Mouse (Mus musculus) brain, embryonic 14.5 days (tissue): ENCODE measurements around the gene Inip. TPM values are rescaled to one million over a fixed set of nuclear protein-coding genes. Genes with fewer than 3 reads are reported as not detected.

Experiments used
- DNase-seq: peaks from one replicate; pipeline ENCODE4 v3.0.0-alpha.2; 2011; ENCODE audit warnings: low read depth
- CTCF ChIP-seq: fragments of 200-500 bp; IDR thresholded peaks from 2 replicates; pipeline ENCODE4 v1.5.1; 2012; ENCODE audit warnings: inconsistent platforms, mild to moderate bottlenecking, moderate library complexity, borderline replicate concordance; ENCODE audit not compliant: insufficient read depth, insufficient read length; ENCODE audit errors: extremely low read depth
- POLR2A ChIP-seq: fragments of 200-500 bp; IDR thresholded peaks from 2 replicates; pipeline ENCODE4 v1.6.1; 2012; ENCODE audit warnings: mild to moderate bottlenecking, inconsistent platforms, borderline replicate concordance; ENCODE audit not compliant: poor library complexity, insufficient read depth, insufficient read length, severe bottlenecking; ENCODE audit errors: extremely low read depth
- polyA plus RNA-seq: library from polyadenylated mRNA; depleted of rRNA; stranded (reverse); fragments of >200 nt; gene quantifications from 2 replicates; pipeline ENCODE4 v1.2.3, GENCODE M21; 2012; rRNA removed

Inip gene
- polyA plus RNA-seq, 1 experiment: 32.8 TPM

DNA sequence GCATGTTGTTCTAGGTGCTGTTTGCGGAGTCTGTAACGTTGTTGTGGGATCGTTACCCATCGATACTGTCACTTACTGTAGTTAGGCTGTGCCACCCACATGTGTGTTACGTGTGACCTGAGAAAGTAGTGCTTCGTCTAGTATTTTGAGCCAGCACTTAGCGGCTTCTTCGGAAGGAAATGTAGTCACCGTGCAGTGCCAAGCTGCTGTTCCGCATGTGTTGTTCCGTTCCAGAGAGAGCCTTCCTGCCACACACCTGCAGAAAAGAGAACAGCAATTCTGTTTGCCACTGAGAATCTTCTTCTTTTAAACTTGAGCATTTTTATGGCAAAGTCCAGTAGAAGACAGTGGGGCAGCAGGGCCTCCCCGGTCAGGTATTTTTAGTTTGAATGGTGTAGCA is 74.9 kb downstream of the Inip start:
- TF ChIP-seq CTCF (no peak), POLR2A (no peak)
- no peak for DNase-seq

DNA sequence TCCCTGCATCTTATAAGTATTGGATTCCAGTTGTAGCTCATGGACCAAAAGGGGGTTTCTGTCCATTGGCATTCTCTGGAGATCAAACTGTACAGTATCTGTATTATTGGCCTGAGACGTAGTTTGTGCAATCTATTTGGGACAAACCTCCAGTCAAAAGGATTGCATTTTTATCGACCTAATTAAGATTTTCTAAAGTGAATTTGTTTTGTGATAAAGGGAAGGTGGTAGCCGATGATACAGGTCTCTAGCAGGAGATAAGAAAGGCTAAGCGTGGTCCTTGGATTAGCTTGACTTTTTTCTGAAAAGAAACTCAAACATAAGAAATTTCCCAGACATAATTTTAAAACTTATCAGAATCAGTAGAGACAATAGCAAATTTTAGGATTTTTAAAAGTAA is 75.8 kb downstream of the Inip start:
- DNase-seq: no peak
- TF ChIP-seq CTCF (no peak), POLR2A (no peak)

DNA sequence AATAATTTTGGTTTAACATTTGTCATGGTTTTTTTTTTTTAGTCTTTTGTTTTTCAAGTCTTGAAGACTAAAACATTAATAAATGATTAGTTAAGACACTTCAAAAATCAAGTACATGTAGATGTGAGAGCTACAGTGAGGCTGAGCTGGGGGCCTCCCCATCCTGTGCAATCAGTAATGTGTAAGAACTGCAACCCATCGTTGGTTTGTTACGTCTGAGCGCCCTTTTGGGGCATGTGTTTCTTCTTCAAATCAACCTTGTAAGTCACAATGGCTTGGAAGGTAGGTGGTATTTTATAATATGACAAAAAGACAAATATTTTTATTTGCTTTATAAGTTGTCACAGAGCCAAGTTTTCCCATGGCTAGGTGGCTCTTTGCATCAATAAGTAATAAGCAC is 79.6 kb downstream of the Inip start:
- TF ChIP-seq POLR2A: no peak
- TF ChIP-seq CTCF: no peak
- DNase-seq: no peak

Other genes with a start within 250 kb of the Inip start
- gene Hsdl2, start 220.0 kb downstream of the Inip start, polyA plus RNA-seq: 16.6 and 22.6 TPM in 2 replicates
- 19.0 and 31.6 TPM in 2 replicates for gene E130308A19Rik, start 175.4 kb downstream of the Inip start, polyA plus RNA-seq
- 9.3 and 16.0 TPM in 2 replicates for gene Snx30, start 4.3 kb upstream of the Inip start, polyA plus RNA-seq
- gene Slc46a2, start 113.5 kb upstream of the Inip start, polyA plus RNA-seq: not detected in 2 replicates
- gene Mup4, start 159.1 kb upstream of the Inip start, polyA plus RNA-seq: not detected in 2 replicates
- not detected in 2 replicates for gene Mup6, start 162.7 kb upstream of the Inip start, polyA plus RNA-seq